Mouse (Mus musculus) cerebellum, adult 2 months (tissue): ENCODE results near the gene Ndufa6. TPM values are rescaled to one million over a fixed set of nuclear protein-coding genes. Genes with fewer than 3 reads are reported as not detected.
"Not testable (repeated sequence)": the region's sequence is repeated elsewhere in the genome, so short reads cannot be mapped to it uniquely, and the experiment has no call there.

Source experiments
- DNase-seq, 2 experiments: peaks; one replicate each; pipeline ENCODE4 v3.0.0; 2021
- H3K27ac ChIP-seq: fragments of 200-500 bp; 2 replicates; pipeline ENCODE4 v1.5.1; 2012; ENCODE audit warnings: low read length, control low read depth, inconsistent platforms; ENCODE audit not compliant: insufficient read depth
- H3K27me3 ChIP-seq: fragments of 200-500 bp; 2 replicates; pipeline ENCODE4 v1.6.1; 2012; ENCODE audit warnings: inconsistent platforms, mild to moderate bottlenecking, low read length, moderate library complexity; ENCODE audit not compliant: control insufficient read depth, insufficient read depth
- H3K4me1 ChIP-seq: fragments of 200-500 bp; 2 replicates; pipeline ENCODE4 v1.6.1; 2011; ENCODE audit warnings: low read length; ENCODE audit not compliant: control insufficient read depth, insufficient read depth
- H3K4me3 ChIP-seq: fragments of 200-500 bp; replicated peaks from 2 replicates; pipeline ENCODE3; 2011; ENCODE audit warnings: mild to moderate bottlenecking, low read depth, low read length, control low read depth; ENCODE audit not compliant: insufficient read depth
- CTCF ChIP-seq: fragments of 200-500 bp; IDR thresholded peaks from 2 replicates; pipeline ENCODE4 v1.5.1; 2011; ENCODE audit warnings: low read depth, mild to moderate bottlenecking, control low read depth, low read length, moderate library complexity, borderline replicate concordance; ENCODE audit not compliant: insufficient read depth
- POLR2A ChIP-seq: fragments of 200-500 bp; IDR thresholded peaks from 2 replicates; pipeline ENCODE4 v1.6.1; 2011; ENCODE audit warnings: low read length, control low read depth, borderline replicate concordance; ENCODE audit not compliant: insufficient read depth
- WGBS: fragments of 180-500 bp; shearing (Covaris S2); methylation state at CpG from one replicate; pipeline ENCODE4 v1.1.7; 2018; 5-methylcytosine and 5-hydroxymethylcytosine counted together
- polyA plus RNA-seq: library from polyadenylated mRNA; depleted of rRNA; stranded (reverse); fragments of >200 nt; gene quantifications from 2 replicates; pipeline ENCODE4 v1.2.3, GENCODE M21; 2012; rRNA removed

The Ndufa6 gene
- polyA plus RNA-seq: 608 and 627 TPM in 2 replicates

DNA sequence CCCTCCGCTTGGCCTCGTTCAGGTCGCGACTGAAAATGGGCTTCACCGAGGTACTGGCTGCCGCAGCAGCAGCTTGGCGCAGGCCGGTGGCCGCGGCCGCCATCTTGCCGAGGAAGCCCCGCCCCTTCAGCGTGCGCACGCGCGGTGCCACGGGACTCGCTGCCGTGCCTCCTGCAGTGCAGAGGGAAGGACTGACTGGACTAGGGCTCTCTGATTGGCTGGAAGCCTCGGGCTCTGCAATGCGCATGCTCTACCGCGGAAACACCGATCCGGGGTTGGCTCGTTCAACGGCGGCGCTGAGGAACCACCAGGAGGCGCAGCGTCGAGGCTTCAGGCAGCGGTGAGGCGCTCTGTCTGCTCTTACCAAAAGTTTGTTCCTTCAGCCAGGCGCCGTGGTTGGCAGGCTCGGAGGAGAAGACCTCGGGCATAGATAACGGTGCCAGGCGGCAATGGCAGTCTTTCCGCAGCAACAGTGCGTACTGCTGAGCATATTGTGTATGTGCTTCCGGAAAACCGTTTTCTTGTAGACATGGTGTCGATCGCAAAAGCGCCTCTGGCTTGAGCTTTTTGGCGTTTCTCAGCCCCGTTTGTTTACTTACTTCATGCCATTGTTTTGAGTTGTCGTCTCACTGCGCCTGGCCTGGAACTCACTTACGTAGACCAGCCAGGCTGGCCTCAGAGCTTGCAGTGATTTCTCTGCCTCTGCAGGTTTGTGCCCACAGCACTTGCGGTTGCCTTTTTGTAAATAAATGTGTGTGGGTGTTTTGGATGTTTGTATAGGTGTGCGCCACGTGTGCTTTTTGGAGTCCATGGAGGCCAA is at the start of gene Ndufa6:
Gene Ndufa6, minus strand, starts transcription at position 197 of the 820 bp plus-strand sequence.
- 2% methylated on average over 57 of the region's 57 CpGs for WGBS
- peak; percentile 97 to 99 for DNase-seq
- TF ChIP-seq POLR2A (peak; percentile 98), CTCF (peak; percentile 83)
- H3K4me1 ChIP-seq: peaks cover 4% of the 10 kb centered on the region; the same call in 1 of the 2 replicates
- H3K4me3 ChIP-seq: peak within 1 kb of the TSS; percentile 92
- H3K27ac ChIP-seq: peak within 1 kb of the TSS; percentile 90
- H3K27me3 ChIP-seq: no peaks in the 10 kb centered on the region

DNA sequence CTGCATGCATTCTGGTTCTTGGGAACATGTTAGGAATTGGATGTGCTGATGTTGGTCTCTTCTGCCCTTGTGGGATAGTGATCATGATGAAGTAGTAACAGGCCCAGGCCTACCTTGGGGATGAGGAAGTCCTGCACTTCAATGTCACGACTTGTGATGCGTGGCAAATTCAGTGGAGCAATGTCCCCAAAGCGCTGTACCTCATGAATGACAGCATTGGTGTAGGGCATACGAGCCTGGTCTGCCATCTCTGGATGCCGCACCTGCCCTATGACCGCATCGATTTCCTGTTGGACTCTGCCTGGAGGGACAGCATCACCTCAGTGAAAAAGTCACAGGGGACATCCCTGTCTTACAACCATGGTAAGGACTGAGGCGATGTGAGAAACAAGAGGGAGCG is 49.5 kb upstream of the Ndufa6 start:
- no peak for DNase-seq
- Histone ChIP-seq H3K27me3 (no peaks in the 10 kb centered on the region), H3K4me1 (no peaks in the 10 kb centered on the region), H3K27ac (no peak overlapping the region), H3K4me3 (no peak overlapping the region)
- WGBS: 94% methylated on average over 9 of the region's 9 CpGs
- TF ChIP-seq CTCF (no peak), POLR2A (no peak)

DNA sequence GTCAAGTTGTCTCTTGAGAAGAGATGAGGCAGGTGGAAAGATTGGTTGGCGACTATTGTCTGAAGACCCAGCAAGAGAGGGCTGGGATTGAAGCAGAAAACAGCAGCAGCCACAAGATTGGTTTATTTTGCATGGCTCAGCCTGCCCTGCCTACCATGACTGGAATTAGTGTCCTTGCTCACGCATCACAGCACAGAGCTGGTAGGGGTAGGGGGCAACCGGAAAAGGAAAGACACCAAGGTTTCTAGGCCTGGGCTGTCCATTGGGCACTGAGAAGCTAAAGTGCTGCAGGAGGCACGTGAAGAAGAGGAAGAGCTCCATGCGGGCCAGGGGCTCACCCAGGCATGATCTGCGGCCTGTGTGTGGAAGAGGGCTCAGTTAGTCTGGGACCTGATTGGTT is 48.6 kb upstream of the Ndufa6 start:
- WGBS: 75% methylated on average over 6 of the region's 6 CpGs
- no peak for TF ChIP-seq POLR2A
- no peak for TF ChIP-seq CTCF
- no peaks in the 10 kb centered on the region for H3K27me3 ChIP-seq

DNA sequence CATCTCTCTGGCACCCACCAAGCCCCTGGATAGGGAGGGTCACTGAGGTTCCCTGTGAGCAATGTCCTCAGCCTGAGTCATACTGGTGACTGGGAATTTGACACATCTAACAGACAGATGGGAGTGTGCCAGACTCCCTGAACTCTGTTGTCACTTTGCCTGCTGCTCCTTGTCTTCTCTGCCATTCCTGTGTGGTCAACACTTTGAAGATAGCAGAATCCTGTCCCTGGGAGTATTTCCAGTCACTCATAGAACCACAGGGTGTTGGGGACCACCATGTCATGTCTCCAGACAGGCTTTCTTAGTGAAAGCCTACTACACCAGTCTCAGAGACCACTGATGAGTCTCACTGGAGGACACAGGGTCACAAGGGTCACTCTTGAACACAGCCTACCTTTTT is 48.0 kb upstream of the Ndufa6 start:
- Histone ChIP-seq H3K27me3 (no peaks in the 10 kb centered on the region), H3K4me3 (no peak overlapping the region), H3K27ac (no peak overlapping the region), H3K4me1 (no peaks in the 10 kb centered on the region)
- TF ChIP-seq POLR2A (no peak), CTCF (no peak)
- no peak for DNase-seq

More for the DNA sequence above, 48.6 kb upstream of the Ndufa6 start:
- Histone ChIP-seq H3K27ac (no peak overlapping the region), H3K4me3 (no peak overlapping the region), H3K4me1 (no peaks in the 10 kb centered on the region)
- no peak for DNase-seq

DNA sequence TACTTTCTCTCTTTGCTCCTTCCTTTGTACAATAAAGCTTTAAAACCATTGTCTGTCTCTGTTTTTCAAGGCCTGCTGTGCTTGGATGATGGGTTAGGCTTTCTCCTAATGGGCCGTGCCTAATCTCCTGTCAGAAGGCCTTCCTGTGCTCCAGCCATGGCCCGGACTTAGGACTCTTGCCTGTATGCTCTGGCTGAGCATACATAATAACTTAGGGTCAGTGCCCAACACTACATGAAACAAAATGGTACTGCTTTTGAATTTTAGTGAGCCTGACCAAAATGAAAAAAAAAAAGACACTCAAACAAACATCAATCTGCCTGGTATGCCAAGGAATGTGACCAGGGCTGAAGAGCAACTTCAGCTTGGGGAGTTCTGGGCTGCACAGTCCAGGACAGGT is 47.4 kb upstream of the Ndufa6 start:
- no peak for TF ChIP-seq POLR2A
- TF ChIP-seq CTCF: no peak
- WGBS: 36% methylated on average over 2 of the region's 2 CpGs
- Histone ChIP-seq H3K4me3 (no peak overlapping the region), H3K27ac (no peak overlapping the region), H3K27me3 (no peaks in the 10 kb centered on the region), H3K4me1 (no peaks in the 10 kb centered on the region)
- no peak for DNase-seq

DNA sequence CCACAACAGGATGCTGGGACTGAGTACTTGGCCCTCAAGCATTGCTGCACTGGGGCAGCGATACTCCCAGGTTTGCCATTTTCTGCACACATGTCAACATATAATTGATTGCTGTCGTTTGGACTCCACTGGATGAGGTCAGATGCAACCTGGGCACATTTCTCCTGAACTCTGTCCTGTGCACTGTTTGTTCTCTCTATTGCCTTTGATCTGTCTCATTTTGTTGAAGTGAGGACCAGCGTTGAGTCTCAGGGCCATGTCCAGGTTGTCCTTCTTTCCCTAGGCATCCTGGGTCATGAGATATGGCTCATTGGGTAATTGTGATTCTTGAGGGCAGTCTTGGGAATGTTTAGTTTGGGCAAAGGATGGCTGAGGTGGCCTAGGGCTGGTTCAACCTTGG is 41.8 kb upstream of the Ndufa6 start:
- WGBS: 93% methylated on average over 3 of the region's 3 CpGs
- DNase-seq, H3K4me1 ChIP-seq, H3K27ac ChIP-seq, H3K4me3 ChIP-seq, H3K27me3 ChIP-seq: not testable (repeated sequence)

DNA sequence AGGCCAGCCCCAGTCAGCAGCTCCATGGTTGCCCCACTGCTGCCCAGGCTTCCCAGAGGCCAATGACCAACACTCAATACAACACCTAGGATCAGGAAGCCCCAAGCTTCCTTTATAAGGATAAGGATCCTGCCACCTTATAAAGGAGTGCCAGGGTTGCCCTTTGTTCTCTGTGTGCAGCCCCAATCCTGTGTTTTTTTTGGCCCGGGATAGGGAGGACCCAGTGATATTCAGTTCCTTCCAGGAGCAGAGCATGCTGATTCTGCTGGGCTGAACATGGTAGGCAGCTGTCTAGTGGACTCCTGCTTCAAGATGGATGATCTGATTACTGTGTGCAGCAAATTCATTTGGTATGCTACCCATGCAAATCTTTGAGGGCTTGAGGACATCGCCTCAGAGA is 39.8 kb upstream of the Ndufa6 start, which contains the start of gene Cyp2d11:
Gene Cyp2d11, minus strand, starts transcription at position 101 of the 400 bp plus-strand sequence.
- not testable (repeated sequence) for H3K27me3 ChIP-seq, DNase-seq, H3K4me1 ChIP-seq, H3K27ac ChIP-seq, H3K4me3 ChIP-seq
- WGBS: 76% methylated on average over 2 of the region's 2 CpGs

DNA sequence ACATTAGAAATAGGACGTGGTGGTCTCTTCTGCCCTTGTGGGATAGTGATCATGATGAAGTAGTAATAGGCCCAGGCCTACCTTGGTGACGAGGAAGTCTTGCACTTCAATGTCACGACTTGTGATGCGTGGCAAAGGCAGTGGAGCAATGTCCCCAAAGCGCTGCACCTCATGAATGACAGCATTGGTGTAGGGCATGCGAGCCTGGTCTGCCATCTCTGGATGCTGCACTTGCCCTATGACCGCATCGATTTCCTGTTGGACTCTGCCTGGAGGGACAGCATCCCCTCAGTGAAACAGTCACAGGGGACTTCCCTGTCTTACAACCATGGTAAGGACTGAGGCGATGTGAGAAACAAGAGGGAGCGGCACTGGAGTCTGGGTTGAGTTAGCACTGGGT is 35.8 kb upstream of the Ndufa6 start:
- 95% methylated on average over 10 of the region's 10 CpGs for WGBS
- DNase-seq, H3K27ac ChIP-seq, H3K27me3 ChIP-seq, H3K4me1 ChIP-seq, H3K4me3 ChIP-seq: not testable (repeated sequence)
